Mouse (Mus musculus) bone marrow, adult 2 months (tissue): ENCODE measurements around the gene Med11. TPM values are rescaled to one million over a fixed set of nuclear protein-coding genes. Genes with fewer than 3 reads are reported as not detected.
"Not testable (repeated sequence)": the region's sequence is repeated elsewhere in the genome, so short reads cannot be mapped to it uniquely, and the experiment has no call there.

Source experiments
- H3K27ac ChIP-seq: fragments of 200-500 bp; 2 replicates; pipeline ENCODE4 v1.5.1; 2012; ENCODE audit warnings: low read depth, mild to moderate bottlenecking, control low read depth, inconsistent platforms, low read length; ENCODE audit not compliant: control insufficient read depth, poor library complexity, insufficient read depth
- H3K4me1 ChIP-seq: fragments of 200-500 bp; 2 replicates; pipeline ENCODE4 v1.6.1; 2011; ENCODE audit warnings: low read length; ENCODE audit not compliant: control insufficient read depth, insufficient read depth
- H3K4me3 ChIP-seq: fragments of 200-500 bp; replicated peaks from 2 replicates; pipeline ENCODE3; 2011; ENCODE audit warnings: mild to moderate bottlenecking, low read depth, low read length, control low read depth; ENCODE audit not compliant: control insufficient read depth
- CTCF ChIP-seq: fragments of 200-500 bp; IDR thresholded peaks from 2 replicates; pipeline ENCODE4 v1.5.1; 2011; ENCODE audit warnings: low read length, control low read depth; ENCODE audit not compliant: control insufficient read depth, insufficient read depth
- POLR2A ChIP-seq: fragments of 200-500 bp; IDR thresholded peaks from 2 replicates; pipeline ENCODE4 v1.6.1; 2011; ENCODE audit warnings: low read depth, mild to moderate bottlenecking, control low read depth, low read length, borderline replicate concordance; ENCODE audit not compliant: control insufficient read depth
- WGBS: fragments of 180-500 bp; shearing (Covaris S2); methylation state at CpG from one replicate; pipeline ENCODE4 v1.1.7; 2018; 5-methylcytosine and 5-hydroxymethylcytosine counted together
- polyA plus RNA-seq: library from polyadenylated mRNA; stranded (reverse); fragments of >200 nt; gene quantifications from 2 replicates; pipeline ENCODE4 v1.2.4, GENCODE M21; 2011; ENCODE audit warnings: low replicate concordance; ENCODE audit not compliant: missing spikeins, insufficient read depth, insufficient read length

Gene Med11
- 8.3 and 16.1 TPM in 2 replicates for polyA plus RNA-seq

DNA sequence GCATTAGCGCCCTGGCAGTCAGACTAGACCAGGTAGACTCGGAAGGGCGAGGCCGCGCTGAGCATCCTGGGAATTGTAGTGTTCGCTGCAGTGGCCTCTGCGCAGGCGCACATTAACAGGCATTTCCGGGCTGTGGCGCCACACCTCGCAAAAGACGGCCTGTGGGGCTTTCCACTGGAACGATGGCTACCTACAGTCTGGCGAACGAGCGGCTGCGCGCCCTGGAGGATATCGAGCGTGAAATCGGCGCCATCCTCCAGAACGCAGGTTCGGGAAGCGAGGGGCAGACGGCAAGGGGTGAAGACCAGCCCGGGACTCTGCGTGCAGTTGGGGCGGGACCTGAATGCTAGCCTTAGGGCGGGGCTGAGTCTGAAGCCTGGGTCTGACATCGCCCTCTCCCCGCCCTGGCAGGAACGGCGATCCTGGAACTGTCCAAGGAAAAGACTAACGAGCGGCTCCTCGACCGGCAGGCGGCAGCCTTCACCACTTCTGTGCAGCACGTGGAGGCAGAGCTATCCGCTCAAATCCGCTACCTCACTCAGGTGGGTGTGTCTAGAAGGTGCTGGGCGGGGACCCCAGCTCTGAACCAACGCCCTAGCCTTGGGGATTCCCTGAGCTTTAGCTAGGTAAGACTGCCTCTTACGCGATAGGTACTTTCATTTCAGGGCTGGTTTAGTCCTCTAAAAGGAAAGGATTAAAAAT lies at the start of gene Med11:
Gene Med11, plus strand, starts transcription at position 123 of the 702 bp plus-strand sequence.
- Histone ChIP-seq H3K27ac (peak within 1 kb of the TSS; percentile 97), H3K4me3 (peak within 1 kb of the TSS; percentile 91), H3K4me1 (peaks cover 6% of the 10 kb centered on the region)
- peak; percentile 55; the same call in 1 of the 2 replicates for TF ChIP-seq POLR2A
- peak; percentile 78 for TF ChIP-seq CTCF
- under 1% methylated on average over 46 of the region's 46 CpGs for WGBS

DNA sequence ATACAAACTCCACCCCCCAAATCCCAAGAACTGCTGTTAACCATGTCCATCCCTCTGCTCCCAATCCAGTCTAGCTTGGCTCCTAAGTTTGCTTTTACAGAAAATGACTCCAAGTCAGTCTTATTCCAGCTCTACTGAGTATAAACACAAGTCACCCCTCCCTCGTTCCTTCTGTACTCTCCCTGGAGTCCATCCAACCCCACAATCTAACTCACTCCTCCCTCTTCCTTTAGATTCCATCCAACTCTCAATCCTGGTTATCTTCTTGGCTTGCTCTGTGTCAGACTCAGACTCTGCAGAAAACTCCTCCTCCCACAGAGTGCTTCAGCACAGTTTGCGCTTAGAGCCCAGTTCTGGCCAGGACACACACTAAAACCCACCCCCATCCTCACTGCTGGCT lies 48.1 kb upstream of the Med11 start:
- WGBS = 83% methylated on average over 2 of the region's 2 CpGs

DNA sequence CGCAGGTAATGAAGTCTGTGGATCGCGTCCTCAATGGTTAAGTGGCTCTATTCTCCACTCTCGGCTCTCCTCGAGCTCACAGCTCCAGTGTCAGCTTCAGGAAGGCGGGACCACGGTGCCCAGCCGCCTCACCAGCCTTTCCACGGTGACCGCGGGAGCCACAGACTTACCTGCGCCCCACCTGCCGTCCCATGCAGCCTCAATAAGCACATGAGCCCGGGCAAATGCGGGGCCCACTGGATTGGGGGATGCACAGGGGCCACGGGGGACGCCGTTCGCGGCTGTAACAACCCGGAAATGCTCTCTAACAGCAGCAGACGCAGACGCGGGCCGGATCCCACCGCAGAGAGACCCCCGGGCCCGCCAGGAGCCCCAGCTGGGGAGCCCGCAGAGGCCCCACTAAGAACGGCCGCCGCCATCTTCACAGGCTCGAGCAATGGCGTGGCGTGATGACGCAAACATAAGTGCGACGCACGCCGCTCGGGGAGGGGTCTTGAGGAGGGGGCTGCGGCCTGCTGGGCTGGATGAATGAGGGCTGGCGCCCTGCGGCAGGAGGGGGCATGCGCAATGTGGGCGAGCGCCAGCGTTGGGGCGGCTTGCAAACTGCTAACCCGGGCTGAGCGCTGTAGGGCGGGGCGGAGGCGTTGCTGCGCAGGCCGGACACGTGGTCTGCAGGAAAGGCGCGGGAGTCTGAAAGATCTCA lies 42.0 kb upstream of the Med11 start, which contains the start of gene Pelp1:
Gene Pelp1, minus strand, starts transcription at position 438 of the 703 bp plus-strand sequence.
- WGBS = under 1% methylated on average over 59 of the region's 59 CpGs
- peak; percentile 50; the same call in 1 of the 2 replicates for TF ChIP-seq POLR2A
- TF ChIP-seq CTCF = peak; percentile 17; the same call in 1 of the 2 replicates
- peak within 1 kb of the TSS; percentile 75; the same call in 1 of the 2 replicates for H3K27ac ChIP-seq
- H3K4me1 ChIP-seq = no peaks in the 10 kb centered on the region; the same call in none of the 2 replicates
- H3K4me3 ChIP-seq = peak within 1 kb of the TSS; percentile 92

More for the DNA sequence above, 48.1 kb upstream of the Med11 start:
- Histone ChIP-seq H3K27ac (no peak overlapping the region), H3K4me3 (no peak overlapping the region), H3K4me1 (no peaks in the 10 kb centered on the region; the same call in none of the 2 replicates)
- no peak for TF ChIP-seq CTCF

DNA sequence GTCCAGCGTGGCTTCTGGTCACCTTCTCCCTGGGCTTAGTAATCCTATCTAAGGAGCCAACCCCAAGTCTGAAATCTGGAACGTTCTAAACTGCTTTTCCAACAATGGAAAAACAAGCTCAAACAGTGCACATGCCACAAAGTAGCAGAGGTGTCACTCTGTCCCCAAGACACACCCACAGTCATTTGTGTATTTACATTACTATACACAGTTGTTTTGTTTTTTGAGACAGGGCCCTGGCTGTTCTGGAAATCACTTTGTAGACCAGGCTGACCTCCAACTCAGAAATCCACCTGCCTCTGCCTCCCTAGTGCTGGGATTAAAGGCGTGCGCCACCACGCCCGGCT lies 41.4 kb upstream of the Med11 start:
- 44% methylated on average over 6 of the region's 6 CpGs for WGBS

DNA sequence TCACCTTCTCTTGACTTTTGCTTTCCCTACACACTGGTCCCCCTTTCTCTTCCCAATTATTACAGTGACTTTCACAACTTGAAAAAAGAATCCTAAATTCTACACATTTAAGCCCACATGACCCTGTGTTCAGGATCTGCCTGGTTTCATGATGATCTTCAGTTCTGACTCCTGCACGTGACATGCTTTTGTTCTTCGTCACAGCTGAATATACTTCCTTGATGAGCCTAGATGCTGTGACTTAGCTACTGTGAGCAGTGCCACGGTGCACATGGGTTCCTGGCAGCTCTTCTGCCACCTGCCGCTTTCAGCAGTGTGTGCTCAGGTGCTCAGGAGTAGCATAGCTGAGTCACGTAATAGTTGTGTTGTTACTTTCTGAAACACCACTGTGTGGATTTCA lies 39.1 kb upstream of the Med11 start:
- H3K27ac ChIP-seq = no peak overlapping the region
- no peaks in the 10 kb centered on the region; the same call in none of the 2 replicates for H3K4me1 ChIP-seq
- 81% methylated on average over 5 of the region's 5 CpGs for WGBS
- TF ChIP-seq POLR2A = no peak
- no peak overlapping the region for H3K4me3 ChIP-seq

More for the DNA sequence above, 41.4 kb upstream of the Med11 start:
- no peaks in the 10 kb centered on the region; the same call in none of the 2 replicates for H3K4me1 ChIP-seq
- peak overlapping the region; percentile 92 for H3K4me3 ChIP-seq
- H3K27ac ChIP-seq = no peak overlapping the region
- TF ChIP-seq POLR2A = no peak
- TF ChIP-seq CTCF = no peak

DNA sequence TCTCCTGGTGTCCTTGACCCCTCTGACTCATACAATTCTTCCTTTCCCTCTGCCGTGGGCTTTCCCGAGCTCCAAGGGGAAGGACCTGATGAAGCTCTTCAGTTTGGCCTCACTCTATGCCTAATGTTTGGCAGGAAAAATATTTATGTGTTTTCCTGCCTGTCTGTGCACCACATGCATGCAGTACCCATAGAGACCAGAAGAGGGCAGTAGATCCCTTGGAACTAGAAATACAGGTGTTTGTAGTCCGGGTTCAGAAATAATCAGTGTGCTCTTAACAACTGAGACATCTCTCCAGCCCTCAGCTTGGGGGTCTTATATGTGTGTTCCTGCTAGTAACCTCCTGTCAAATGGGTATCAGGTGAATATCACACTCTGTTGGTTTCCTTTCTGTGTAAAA lies 37.8 kb upstream of the Med11 start:
- H3K27ac ChIP-seq = no peak overlapping the region
- 2% methylated on average over 3 of the region's 3 CpGs for WGBS
- no peaks in the 10 kb centered on the region; the same call in 1 of the 2 replicates for H3K4me1 ChIP-seq
- no peak for TF ChIP-seq POLR2A
- peak; percentile 32; the same call in 1 of the 2 replicates for TF ChIP-seq CTCF
- H3K4me3 ChIP-seq = no peak overlapping the region

DNA sequence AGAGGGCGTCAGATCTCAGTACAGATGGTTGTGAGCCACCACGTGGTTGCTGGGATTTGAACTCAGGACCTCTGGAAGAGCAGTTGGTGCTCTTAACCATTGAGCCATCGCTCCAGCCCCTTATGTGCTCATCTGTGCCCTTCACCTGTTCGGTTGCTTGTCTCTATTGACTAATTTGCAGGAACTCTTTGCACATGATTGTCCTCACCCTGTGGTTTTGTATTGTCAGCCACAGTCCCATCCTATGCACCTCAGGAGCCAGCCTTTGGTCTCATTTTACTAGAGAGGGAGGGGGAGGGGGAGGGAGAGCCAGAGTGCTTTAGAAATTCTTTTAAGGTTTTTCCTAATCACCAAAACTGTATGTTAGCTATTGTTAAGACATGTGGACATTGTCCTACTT lies 33.5 kb upstream of the Med11 start:
- Histone ChIP-seq H3K4me3 (no peak overlapping the region), H3K27ac (no peak overlapping the region), H3K4me1 (no peaks in the 10 kb centered on the region; the same call in 1 of the 2 replicates)
- WGBS = 30% methylated on average over 4 of the region's 4 CpGs
- TF ChIP-seq CTCF = no peak
- no peak for TF ChIP-seq POLR2A

DNA sequence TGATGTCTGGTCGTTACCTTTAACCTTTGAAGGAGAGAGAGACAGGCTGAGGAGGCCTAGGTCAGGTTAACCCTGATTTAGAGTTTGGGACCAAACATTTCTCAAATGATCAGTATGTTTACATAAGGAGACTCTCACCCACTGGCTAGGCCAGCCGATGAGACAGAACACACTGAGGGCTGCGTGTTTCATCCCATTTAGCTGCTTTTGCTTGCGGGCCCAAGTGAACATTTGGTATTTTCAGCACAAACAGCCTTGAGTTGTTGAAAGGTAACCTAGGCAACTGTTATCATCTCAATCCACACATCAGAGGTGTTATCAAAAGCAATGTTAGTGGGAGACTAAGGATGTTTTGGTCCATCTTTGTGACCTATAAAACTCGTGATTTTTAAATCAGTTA lies 32.2 kb upstream of the Med11 start:
- WGBS = 75% methylated on average over 5 of the region's 5 CpGs
- H3K4me3 ChIP-seq = no peak overlapping the region
- H3K4me1 ChIP-seq = no peaks in the 10 kb centered on the region; the same call in 1 of the 2 replicates
- H3K27ac ChIP-seq = no peak overlapping the region
- TF ChIP-seq POLR2A = no peak
- no peak for TF ChIP-seq CTCF

DNA sequence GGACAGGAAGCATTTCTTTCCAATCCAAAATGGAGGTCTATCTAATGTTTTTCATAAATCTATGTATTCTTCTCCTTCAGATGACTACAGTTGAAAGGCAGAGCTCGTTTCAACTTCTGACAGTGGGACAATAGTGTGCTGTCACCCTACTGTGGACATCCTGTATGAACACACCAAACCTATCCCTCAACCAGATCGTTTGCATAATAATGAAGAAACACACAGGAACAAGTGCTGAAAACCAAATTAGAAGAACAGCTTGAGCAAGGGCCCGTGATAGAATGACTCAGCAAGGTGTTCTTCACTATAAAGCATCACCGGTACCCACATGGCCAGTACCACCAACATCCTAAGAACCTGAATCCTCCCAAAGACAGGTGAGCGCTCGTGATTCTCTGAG lies 25.1 kb upstream of the Med11 start:
- H3K4me3 ChIP-seq, H3K4me1 ChIP-seq, H3K27ac ChIP-seq: not testable (repeated sequence)
- 47% methylated on average over 6 of the region's 6 CpGs for WGBS
